Mouse (Mus musculus) heart, postnatal 0 days (tissue): ENCODE data around the gene Mast4. TPM values are rescaled to one million over a fixed set of nuclear protein-coding genes. Genes with fewer than 3 reads are reported as not detected.

Experiments
- ATAC-seq: fragments of 200-750 bp; cut with Nextera tagmentation; 2 replicates; pipeline ENCODE4 v1.8.0; 2017; ENCODE audit warnings: low read depth, moderate number of reproducible peaks, moderate library complexity; ENCODE audit not compliant: insufficient read depth
- DNase-seq: peaks from one replicate; pipeline ENCODE4 v3.0.0-alpha.2; 2016; ENCODE audit warnings: low spot score
- H3K27ac ChIP-seq: fragments of 300-500 bp; sonication (generic); 2 replicates; pipeline ENCODE4 v1.5.1; 2014; ENCODE audit warnings: low read depth, mild to moderate bottlenecking
- H3K27me3 ChIP-seq: fragments of 300-500 bp; sonication (generic); 2 replicates; pipeline ENCODE4 v1.6.1; 2014; ENCODE audit warnings: low read length, mixed read lengths; ENCODE audit not compliant: control insufficient read depth, insufficient read depth
- H3K36me3 ChIP-seq: fragments of 300-500 bp; sonication (generic); replicated peaks from 2 replicates; pipeline ENCODE4 v1.6.1; 2014; ENCODE audit warnings: low read length, mixed read lengths; ENCODE audit not compliant: control insufficient read depth, insufficient read depth
- H3K4me1 ChIP-seq: fragments of 300-500 bp; sonication (generic); 2 replicates; pipeline ENCODE4 v1.6.1; 2014; ENCODE audit warnings: antibody characterized with exemption; ENCODE audit not compliant: control insufficient read depth, insufficient read depth
- H3K4me2 ChIP-seq: fragments of 300-500 bp; sonication (generic); 2 replicates; pipeline ENCODE4 v1.6.1; 2014; ENCODE audit warnings: low read depth, mild to moderate bottlenecking, low read length, moderate library complexity
- H3K4me3 ChIP-seq: fragments of 300-500 bp; sonication (generic); 2 replicates; pipeline ENCODE4 v1.5.1; 2014; ENCODE audit warnings: low read depth, low read length
- H3K9ac ChIP-seq: fragments of 300-500 bp; sonication (generic); replicated peaks from 2 replicates; pipeline ENCODE4 v1.6.1; 2014; ENCODE audit warnings: low read depth, low read length, mixed read lengths
- H3K9me3 ChIP-seq: fragments of 300-500 bp; sonication (generic); replicated peaks from 2 replicates; pipeline ENCODE4 v1.6.1; 2016; ENCODE audit warnings: low read length; ENCODE audit not compliant: control insufficient read depth
- CTCF ChIP-seq: IDR thresholded peaks from 2 replicates; pipeline ENCODE4 v1.5.1; 2016; ENCODE audit warnings: antibody characterized with exemption, control low read depth, low read depth
- EP300 ChIP-seq: IDR thresholded peaks from 2 replicates; pipeline ENCODE4 v1.6.1; 2016; ENCODE audit warnings: antibody characterized with exemption, low read depth
- WGBS: fragments of 180-500 bp; shearing (Covaris S2); extraction: QIAGEN DNeasy Blood & Tissue Kit; methylation state at CpG from one replicate; pipeline ENCODE4 v1.1.7; 2014; 5-methylcytosine and 5-hydroxymethylcytosine counted together
- polyA plus RNA-seq: library from polyadenylated mRNA; unstranded; fragments of >200 nt; fragmentation: Nextera tagmentation; extraction: Ambion mirVana; gene quantifications from 2 replicates; pipeline ENCODE4 v1.2.1, GENCODE M21; 2015
- total RNA-seq: library from RNA; depleted of rRNA; stranded (reverse); fragments of >200 nt; gene quantifications from 2 replicates; pipeline ENCODE4 v1.2.3, GENCODE M21; 2014; ENCODE audit warnings: low replicate concordance

Gene Mast4
- total and polyA plus RNA-seq, 2 experiments from 2014 or later = 26.7 to 35.5 TPM

- WGBS = 57% methylated on average over 8 of the region's 8 CpGs
- no peak for TF ChIP-seq EP300
- TF ChIP-seq CTCF = no peak
These were observed 182.4 kb downstream of the Mast4 start for GRCm38 (mm10) chr13:103151944-103152343.

GRCm38 (mm10) chr13:103151171-103151570, 183.1 kb downstream of the Mast4 start:
- Histone ChIP-seq H3K4me2 (no peak overlapping the region), H3K27me3 (no peaks in the 10 kb centered on the region), H3K9ac (no peak overlapping the region), H3K4me3 (no peak overlapping the region), H3K9me3 (no peaks in the 10 kb centered on the region), H3K36me3 (no peaks in the 10 kb centered on the region), H3K27ac (no peak overlapping the region), H3K4me1 (peaks cover 7% of the 10 kb centered on the region; the same call in 1 of the 2 replicates)
- WGBS = 15% methylated on average over 11 of the region's 11 CpGs
- ATAC-seq = no peak
- DNase-seq = no peak
- no peak for TF ChIP-seq EP300
- no peak for TF ChIP-seq CTCF

More at GRCm38 (mm10) chr13:103151944-103152343, 182.4 kb downstream of the Mast4 start:
- H3K27ac ChIP-seq = no peak overlapping the region
- ATAC-seq (no peak), DNase-seq (no peak)
- H3K4me1 ChIP-seq = peaks cover 7% of the 10 kb centered on the region; the same call in 1 of the 2 replicates
- no peak overlapping the region for H3K9ac ChIP-seq
- H3K27me3 ChIP-seq = no peaks in the 10 kb centered on the region
- H3K36me3 ChIP-seq = no peaks in the 10 kb centered on the region
- H3K9me3 ChIP-seq = no peaks in the 10 kb centered on the region
- no peak overlapping the region for H3K4me2 ChIP-seq
- H3K4me3 ChIP-seq = no peak overlapping the region

- Histone ChIP-seq H3K9me3 (no peaks in the 10 kb centered on the region), H3K27me3 (no peaks in the 10 kb centered on the region), H3K9ac (no peak overlapping the region), H3K36me3 (no peaks in the 10 kb centered on the region), H3K4me1 (peaks cover 7% of the 10 kb centered on the region; the same call in 1 of the 2 replicates), H3K27ac (no peak overlapping the region), H3K4me3 (no peak overlapping the region), H3K4me2 (no peak overlapping the region)
- WGBS = 87% methylated on average over 4 of the region's 4 CpGs
- DNase-seq (no peak), ATAC-seq (no peak)
- TF ChIP-seq EP300 (no peak), CTCF (no peak)
These were observed 183.6 kb downstream of the Mast4 start for GRCm38 (mm10) chr13:103150671-103151070.

GRCm38 (mm10) chr13:103149415-103149814, 184.9 kb downstream of the Mast4 start:
- WGBS = 89% methylated on average over 7 of the region's 7 CpGs
- Histone ChIP-seq H3K4me2 (no peak overlapping the region), H3K36me3 (no peaks in the 10 kb centered on the region), H3K4me3 (no peak overlapping the region), H3K27me3 (no peaks in the 10 kb centered on the region), H3K27ac (no peak overlapping the region), H3K9ac (no peak overlapping the region), H3K9me3 (no peaks in the 10 kb centered on the region), H3K4me1 (peaks cover 13% of the 10 kb centered on the region; the same call in 1 of the 2 replicates)
- DNase-seq (no peak), ATAC-seq (no peak)
- TF ChIP-seq CTCF = no peak
- no peak for TF ChIP-seq EP300

- no peak for TF ChIP-seq CTCF
- no peak for TF ChIP-seq EP300
- DNase-seq (no peak), ATAC-seq (no peak)
- Histone ChIP-seq H3K9me3 (no peaks in the 10 kb centered on the region), H3K27me3 (no peaks in the 10 kb centered on the region), H3K4me2 (no peak overlapping the region), H3K4me1 (peaks cover 11% of the 10 kb centered on the region; the same call in 1 of the 2 replicates), H3K27ac (no peak overlapping the region), H3K36me3 (no peaks in the 10 kb centered on the region), H3K4me3 (no peak overlapping the region), H3K9ac (no peak overlapping the region)
- WGBS = 10% methylated on average over 5 of the region's 5 CpGs
These were observed 190.0 kb downstream of the Mast4 start for GRCm38 (mm10) chr13:103144343-103144742.

- 83% methylated on average over 5 of the region's 5 CpGs for WGBS
- Histone ChIP-seq H3K9ac (no peak overlapping the region), H3K4me2 (no peak overlapping the region), H3K27me3 (no peaks in the 10 kb centered on the region), H3K4me3 (no peak overlapping the region), H3K27ac (no peak overlapping the region), H3K4me1 (peaks cover 11% of the 10 kb centered on the region; the same call in 1 of the 2 replicates), H3K36me3 (no peaks in the 10 kb centered on the region), H3K9me3 (0 out of 2 replicates have a peak, but pooled peaks cover 4% of the 10 kb centered on the region)
- DNase-seq (no peak), ATAC-seq (no peak)
- TF ChIP-seq EP300 (no peak), CTCF (no peak)
These were observed 193.0 kb downstream of the Mast4 start for GRCm38 (mm10) chr13:103141304-103141703.
